Mouse (Mus musculus) liver, embryonic 16.5 days (tissue): Measurements from ENCODE around the gene Mthfsd. TPM values are rescaled to one million over a fixed set of nuclear protein-coding genes. Genes with fewer than 3 reads are reported as not detected.

Experiments used
- ATAC-seq: fragments of 200-750 bp; cut with Nextera tagmentation; 2 replicates; pipeline ENCODE4 v1.8.0; 2017; ENCODE audit warnings: low read depth, mild to moderate bottlenecking, moderate number of reproducible peaks, moderate library complexity
- H3K27ac ChIP-seq: fragments of 300-500 bp; sonication (generic); 2 replicates; pipeline ENCODE4 v1.5.1; 2014; ENCODE audit warnings: mild to moderate bottlenecking, low read length
- H3K27me3 ChIP-seq: fragments of 300-500 bp; sonication (generic); 2 replicates; pipeline ENCODE4 v1.6.1; 2014; ENCODE audit warnings: low read depth, low read length, mixed read lengths; ENCODE audit not compliant: control insufficient read depth, insufficient read depth
- H3K36me3 ChIP-seq: fragments of 300-500 bp; sonication (generic); 2 replicates; pipeline ENCODE4 v1.6.1; 2014; ENCODE audit warnings: mild to moderate bottlenecking; ENCODE audit not compliant: control insufficient read depth, insufficient read depth
- H3K4me1 ChIP-seq: fragments of 300-500 bp; sonication (generic); 2 replicates; pipeline ENCODE4 v1.6.1; 2014; ENCODE audit warnings: low read depth, low read length, mixed read lengths; ENCODE audit not compliant: control insufficient read depth
- H3K4me2 ChIP-seq: fragments of 300-500 bp; sonication (generic); 2 replicates; pipeline ENCODE4 v1.6.1; 2014; ENCODE audit warnings: low read depth, low read length, mixed read lengths
- H3K4me3 ChIP-seq: fragments of 300-500 bp; sonication (generic); 2 replicates; pipeline ENCODE4 v1.5.1; 2014; ENCODE audit warnings: low read depth, mild to moderate bottlenecking, low read length
- H3K9ac ChIP-seq: fragments of 300-500 bp; sonication (generic); 2 replicates; pipeline ENCODE4 v1.6.1; 2014; ENCODE audit warnings: low read depth, low read length
- H3K9me3 ChIP-seq: fragments of 300-500 bp; sonication (generic); replicated peaks from 2 replicates; pipeline ENCODE4 v1.6.1; 2016; ENCODE audit warnings: low read length; ENCODE audit not compliant: control insufficient read depth
- WGBS: fragments of 180-500 bp; shearing (Covaris S2); extraction: QIAGEN DNeasy Blood & Tissue Kit; methylation state at CpG from one replicate; pipeline ENCODE4 v1.1.7; 2014; ENCODE audit not compliant: insufficient replicate concordance; 5-methylcytosine and 5-hydroxymethylcytosine counted together
- polyA plus RNA-seq: library from polyadenylated mRNA; unstranded; fragments of >200 nt; fragmentation: Nextera tagmentation; extraction: Ambion mirVana; gene quantifications from 2 replicates; pipeline ENCODE4 v1.2.1, GENCODE M21; 2015

Gene Mthfsd
- polyA plus RNA-seq, 1 experiment from 2014 or later = 17.0 TPM

DNA sequence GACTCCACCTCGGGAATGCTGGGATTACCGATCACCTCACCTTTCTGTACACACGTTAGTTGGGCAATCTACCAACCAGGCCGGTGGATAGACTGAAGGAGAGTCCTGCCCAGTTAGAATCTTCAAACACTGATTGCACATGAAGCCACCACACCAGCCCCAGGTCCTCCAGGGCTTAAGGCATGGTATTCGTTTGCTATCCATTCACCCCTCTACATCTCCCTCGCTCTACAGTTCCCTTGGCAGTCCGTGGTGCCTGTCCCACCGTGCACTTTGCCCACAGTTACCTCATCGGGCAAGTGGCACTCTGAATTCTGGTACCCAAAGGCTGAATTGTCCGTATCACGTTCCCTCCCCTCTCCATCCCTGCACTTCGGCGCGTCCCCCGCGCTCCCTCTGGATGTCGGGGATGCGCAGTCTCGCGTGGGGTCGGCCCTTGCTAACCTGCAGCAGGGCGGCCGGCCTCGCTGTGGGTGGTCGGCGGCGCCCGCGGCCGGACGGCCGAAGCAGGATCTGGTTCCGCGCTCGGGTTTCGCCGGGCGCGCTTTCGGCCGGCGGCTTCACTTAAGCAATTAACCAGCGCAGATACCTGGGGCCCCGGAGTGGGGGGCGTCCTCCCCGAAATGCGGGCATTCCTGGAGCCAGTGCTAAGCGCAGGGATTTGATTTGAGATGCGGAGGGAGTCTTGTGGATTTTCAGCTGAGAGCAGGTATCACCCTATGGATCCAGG is 27.7 kb downstream of the Mthfsd start:
- Histone ChIP-seq H3K9me3 (no peaks in the 10 kb centered on the region), H3K4me2 (0 out of 2 replicates have a peak overlapping the region, but pooled peaks have one; percentile 3), H3K27ac (no peak overlapping the region), H3K4me1 (no peaks in the 10 kb centered on the region; the same call in 1 of the 2 replicates), H3K27me3 (peaks cover 98% of the 10 kb centered on the region), H3K4me3 (no peak overlapping the region), H3K36me3 (no peaks in the 10 kb centered on the region), H3K9ac (no peak overlapping the region)
- 2% methylated on average over 49 of the region's 49 CpGs for WGBS
- no peak for ATAC-seq

DNA sequence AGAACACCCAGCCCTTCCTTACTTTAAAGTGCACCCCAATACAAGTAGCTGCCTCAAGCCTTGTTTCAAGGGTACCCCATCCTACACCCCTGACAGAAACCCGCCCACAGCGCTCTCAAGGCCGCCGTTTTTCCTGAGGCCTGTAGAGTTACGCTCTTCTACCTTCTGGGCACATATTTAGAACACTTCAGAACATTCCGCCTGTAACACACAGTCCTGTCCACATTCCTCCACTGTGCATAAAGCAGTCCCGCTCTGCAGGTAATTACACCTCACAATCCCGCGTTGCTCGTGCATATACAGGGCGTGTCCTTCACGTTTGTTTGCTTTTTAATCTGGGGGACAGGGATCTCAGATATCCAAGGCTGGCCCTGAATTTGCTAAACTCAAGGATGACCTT is 28.2 kb downstream of the Mthfsd start:
- no peak overlapping the region for H3K27ac ChIP-seq
- peaks cover 98% of the 10 kb centered on the region for H3K27me3 ChIP-seq
- H3K4me1 ChIP-seq = no peaks in the 10 kb centered on the region; the same call in 1 of the 2 replicates
- no peaks in the 10 kb centered on the region for H3K36me3 ChIP-seq
- ATAC-seq = no peak
- 14% methylated on average over 12 of the region's 12 CpGs for WGBS
- no peaks in the 10 kb centered on the region for H3K9me3 ChIP-seq
- H3K4me2 ChIP-seq = no peak overlapping the region
- H3K9ac ChIP-seq = no peak overlapping the region
- H3K4me3 ChIP-seq = no peak overlapping the region

GRCm38 (mm10) chr8:121079201-121079600 is 29.0 kb downstream of the Mthfsd start:
- H3K27me3 ChIP-seq = peaks cover 98% of the 10 kb centered on the region
- no peaks in the 10 kb centered on the region for H3K36me3 ChIP-seq
- ATAC-seq = no peak
- WGBS = 11% methylated on average over 7 of the region's 7 CpGs
- H3K4me3 ChIP-seq = no peak overlapping the region
- no peak overlapping the region for H3K27ac ChIP-seq
- H3K4me2 ChIP-seq = no peak overlapping the region
- H3K9me3 ChIP-seq = no peaks in the 10 kb centered on the region
- no peak overlapping the region for H3K9ac ChIP-seq
- no peaks in the 10 kb centered on the region; the same call in 1 of the 2 replicates for H3K4me1 ChIP-seq

DNA sequence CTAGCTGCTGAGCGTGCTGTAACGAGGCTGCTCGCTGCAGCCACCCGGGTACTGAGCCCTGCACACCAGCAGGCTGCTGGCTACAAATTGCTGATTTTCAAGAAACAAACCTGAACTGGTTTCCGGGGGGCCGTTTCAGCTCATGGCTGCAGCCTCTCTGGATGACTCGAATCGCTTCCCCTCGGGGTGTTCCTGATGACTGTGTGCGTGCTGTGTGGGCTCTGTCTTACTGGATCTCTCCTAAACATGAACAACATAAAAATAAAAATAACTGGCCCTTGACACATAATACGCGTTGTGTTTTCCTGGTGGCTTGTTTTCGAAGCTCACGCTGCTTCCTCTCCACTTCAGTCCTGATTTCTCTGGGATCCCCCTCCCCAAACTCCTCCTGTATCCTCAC is 29.5 kb downstream of the Mthfsd start:
- no peak overlapping the region for H3K4me3 ChIP-seq
- H3K4me1 ChIP-seq = no peaks in the 10 kb centered on the region; the same call in 1 of the 2 replicates
- peaks cover 98% of the 10 kb centered on the region for H3K27me3 ChIP-seq
- no peak overlapping the region for H3K27ac ChIP-seq
- H3K36me3 ChIP-seq = no peaks in the 10 kb centered on the region
- H3K9ac ChIP-seq = no peak overlapping the region
- H3K9me3 ChIP-seq = no peaks in the 10 kb centered on the region
- H3K4me2 ChIP-seq = no peak overlapping the region
- 20% methylated on average over 14 of the region's 14 CpGs for WGBS
- no peak for ATAC-seq

GRCm38 (mm10) chr8:121076555-121076954 is 31.6 kb downstream of the Mthfsd start:
- Histone ChIP-seq H3K4me3 (no peak overlapping the region), H3K27me3 (peaks cover 97% of the 10 kb centered on the region), H3K9me3 (no peaks in the 10 kb centered on the region), H3K4me1 (no peaks in the 10 kb centered on the region), H3K9ac (no peak overlapping the region), H3K36me3 (no peaks in the 10 kb centered on the region), H3K4me2 (no peak overlapping the region), H3K27ac (no peak overlapping the region)
- ATAC-seq = no peak
- WGBS = 22% methylated on average over 7 of the region's 7 CpGs

GRCm38 (mm10) chr8:121075936-121076335 is 32.3 kb downstream of the Mthfsd start:
- no peak for ATAC-seq
- Histone ChIP-seq H3K27ac (no peak overlapping the region), H3K9ac (no peak overlapping the region), H3K27me3 (peaks cover 97% of the 10 kb centered on the region), H3K4me1 (no peaks in the 10 kb centered on the region), H3K36me3 (no peaks in the 10 kb centered on the region), H3K9me3 (no peaks in the 10 kb centered on the region), H3K4me2 (no peak overlapping the region), H3K4me3 (no peak overlapping the region)
- 11% methylated on average over 13 of the region's 13 CpGs for WGBS

- Histone ChIP-seq H3K4me2 (no peak overlapping the region), H3K27me3 (peaks cover 90% of the 10 kb centered on the region)
- no peak for ATAC-seq
These were observed 33.4 kb downstream of the Mthfsd start for GRCm38 (mm10) chr8:121074848-121075145.

DNA sequence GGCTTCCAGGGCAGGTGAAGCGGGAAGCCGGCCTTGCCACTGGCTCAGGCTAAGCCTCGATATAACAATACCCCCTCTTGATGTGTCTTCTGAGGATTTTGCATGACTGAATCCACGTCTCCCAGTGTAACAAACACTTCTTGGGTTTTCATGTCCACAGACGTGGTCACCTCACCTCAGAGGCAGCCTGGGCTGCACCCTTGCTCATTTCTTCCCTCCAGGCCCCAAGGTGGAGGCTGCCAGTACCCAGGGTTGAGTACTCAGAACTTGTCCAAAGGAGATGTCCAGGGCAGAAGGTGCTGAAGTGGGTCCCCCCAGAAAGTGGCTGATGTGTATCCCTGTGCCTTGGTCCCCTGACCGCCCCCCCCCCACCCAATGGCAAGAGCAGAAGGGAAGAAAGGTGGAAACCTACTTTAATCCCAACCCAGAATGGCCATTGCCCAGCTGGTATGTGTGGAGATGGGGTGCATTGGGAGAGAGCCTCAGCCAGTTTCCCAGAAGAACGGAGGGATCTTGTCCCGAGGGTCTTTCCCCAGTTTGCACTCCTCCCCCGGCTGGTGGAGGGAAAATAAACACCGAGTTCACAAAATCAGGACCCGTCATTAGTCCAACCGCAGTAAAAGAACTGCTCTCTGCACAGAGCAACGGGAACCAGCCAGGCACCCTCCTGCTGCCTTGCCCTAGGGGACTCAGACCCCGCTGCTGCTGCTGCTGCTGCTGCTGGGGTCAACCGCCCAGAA is 33.9 kb downstream of the Mthfsd start:
- Histone ChIP-seq H3K4me1 (no peaks in the 10 kb centered on the region), H3K36me3 (no peaks in the 10 kb centered on the region), H3K4me3 (no peak overlapping the region), H3K27me3 (peaks cover 87% of the 10 kb centered on the region), H3K27ac (no peak overlapping the region), H3K9me3 (no peaks in the 10 kb centered on the region), H3K4me2 (no peak overlapping the region), H3K9ac (no peak overlapping the region)
- no peak for ATAC-seq
- WGBS = 5% methylated on average over 15 of the region's 15 CpGs

More at GRCm38 (mm10) chr8:121074848-121075145, 33.4 kb downstream of the Mthfsd start:
- 3% methylated on average over 10 of the region's 10 CpGs for WGBS
- Histone ChIP-seq H3K27ac (no peak overlapping the region), H3K4me3 (no peak overlapping the region), H3K9ac (no peak overlapping the region), H3K36me3 (no peaks in the 10 kb centered on the region), H3K4me1 (no peaks in the 10 kb centered on the region), H3K9me3 (no peaks in the 10 kb centered on the region)
